Mouse (Mus musculus) forebrain, embryonic 15.5 days (tissue): ENCODE results near the gene Lingo1. TPM values are rescaled to one million over a fixed set of nuclear protein-coding genes. Genes with fewer than 3 reads are reported as not detected.

Experiments used
- ATAC-seq: fragments of 200-750 bp; cut with Nextera tagmentation; replicated peaks from 2 replicates; pipeline ENCODE4 v1.8.0; 2017; ENCODE audit warnings: mild to moderate bottlenecking, moderate TSS enrichment, moderate library complexity
- H3K27ac ChIP-seq: fragments of 300-500 bp; sonication (generic); replicated peaks from 2 replicates; pipeline ENCODE4 v1.5.1; 2015; ENCODE audit warnings: mild to moderate bottlenecking, inconsistent platforms
- H3K27me3 ChIP-seq: fragments of 300-500 bp; sonication (generic); 2 replicates; pipeline ENCODE4 v1.6.1; 2015; ENCODE audit warnings: inconsistent platforms
- H3K36me3 ChIP-seq: fragments of 300-500 bp; sonication (generic); 2 replicates; pipeline ENCODE4 v1.6.1; 2015; ENCODE audit warnings: mild to moderate bottlenecking, inconsistent platforms
- H3K4me1 ChIP-seq: fragments of 300-500 bp; sonication (generic); 2 replicates; pipeline ENCODE4 v1.6.1; 2015; ENCODE audit warnings: inconsistent platforms
- H3K4me2 ChIP-seq: fragments of 300-500 bp; sonication (generic); replicated peaks from 2 replicates; pipeline ENCODE4 v1.6.1; 2015; ENCODE audit warnings: mild to moderate bottlenecking, inconsistent platforms
- H3K4me3 ChIP-seq: fragments of 300-500 bp; sonication (generic); 2 replicates; pipeline ENCODE4 v1.5.1; 2015; ENCODE audit warnings: mild to moderate bottlenecking, inconsistent platforms
- H3K9ac ChIP-seq: fragments of 300-500 bp; sonication (generic); replicated peaks from 2 replicates; pipeline ENCODE4 v1.6.1; 2015; ENCODE audit warnings: mild to moderate bottlenecking, inconsistent platforms
- H3K9me3 ChIP-seq: fragments of 300-500 bp; sonication (generic); 2 replicates; pipeline ENCODE4 v1.6.1; 2016; ENCODE audit warnings: inconsistent platforms
- WGBS: fragments of 180-500 bp; shearing (Covaris S2); methylation state at CpG from one replicate; pipeline ENCODE4 v1.1.7; 2015; ENCODE audit warnings: mixed read lengths; 5-methylcytosine and 5-hydroxymethylcytosine counted together
- polyA plus RNA-seq: library from polyadenylated mRNA; unstranded; fragments of >200 nt; fragmentation: Nextera tagmentation; extraction: Ambion mirVana; gene quantifications from 2 replicates; pipeline ENCODE4 v1.2.1, GENCODE M21; 2015

Gene Lingo1
- polyA plus RNA-seq, 1 experiment from 2014 or later, result 38.4 TPM

GRCm38 (mm10) chr9:56739181-56739737 lies 57.0 kb downstream of the Lingo1 start:
- H3K27ac ChIP-seq, result peak overlapping the region; percentile 52

GRCm38 (mm10) chr9:56738261-56739171 lies 57.8 kb downstream of the Lingo1 start:
- H3K27me3 ChIP-seq, result peaks cover 50% of the 10 kb centered on the region
- peak overlapping the region; percentile 58 for H3K27ac ChIP-seq
- H3K9me3 ChIP-seq, result no peaks in the 10 kb centered on the region
- no peak overlapping the region for H3K4me2 ChIP-seq
- peaks cover 21% of the 10 kb centered on the region for H3K4me1 ChIP-seq
- no peak overlapping the region for H3K4me3 ChIP-seq
- no peak overlapping the region for H3K9ac ChIP-seq
- 30% methylated on average over 9 of the region's 9 CpGs for WGBS
- peak; percentile 82 for ATAC-seq
- H3K36me3 ChIP-seq, result no peaks in the 10 kb centered on the region

More at GRCm38 (mm10) chr9:56739181-56739737, 57.0 kb downstream of the Lingo1 start:
- Histone ChIP-seq H3K9ac (no peak overlapping the region), H3K4me1 (peaks cover 26% of the 10 kb centered on the region), H3K4me3 (no peak overlapping the region), H3K9me3 (no peaks in the 10 kb centered on the region), H3K36me3 (no peaks in the 10 kb centered on the region), H3K4me2 (no peak overlapping the region), H3K27me3 (peaks cover 50% of the 10 kb centered on the region)
- 39% methylated on average over 5 of the region's 5 CpGs for WGBS
- peak; percentile 78 for ATAC-seq

- Histone ChIP-seq H3K27me3 (peaks cover 53% of the 10 kb centered on the region), H3K27ac (no peak overlapping the region), H3K9me3 (no peaks in the 10 kb centered on the region), H3K9ac (no peak overlapping the region), H3K4me3 (no peak overlapping the region), H3K4me2 (no peak overlapping the region), H3K4me1 (peaks cover 16% of the 10 kb centered on the region), H3K36me3 (no peaks in the 10 kb centered on the region)
- WGBS, result 66% methylated on average over 6 of the region's 6 CpGs
- ATAC-seq, result no peak
These were observed 61.9 kb downstream of the Lingo1 start for GRCm38 (mm10) chr9:56734398-56734797.

- no peaks in the 10 kb centered on the region for H3K9me3 ChIP-seq
- ATAC-seq, result no peak
- no peak overlapping the region for H3K27ac ChIP-seq
- no peaks in the 10 kb centered on the region for H3K36me3 ChIP-seq
- 58% methylated on average over 2 of the region's 2 CpGs for WGBS
- no peak overlapping the region for H3K4me3 ChIP-seq
- H3K27me3 ChIP-seq, result peaks cover 51% of the 10 kb centered on the region
- H3K4me2 ChIP-seq, result no peak overlapping the region
- H3K4me1 ChIP-seq, result peaks cover 11% of the 10 kb centered on the region
- no peak overlapping the region for H3K9ac ChIP-seq
These were observed 65.3 kb downstream of the Lingo1 start for GRCm38 (mm10) chr9:56730997-56731396.

- Histone ChIP-seq H3K27me3 (peaks cover 47% of the 10 kb centered on the region), H3K27ac (no peak overlapping the region), H3K4me1 (peaks cover 11% of the 10 kb centered on the region), H3K9me3 (no peaks in the 10 kb centered on the region), H3K4me3 (no peak overlapping the region), H3K9ac (no peak overlapping the region), H3K4me2 (no peak overlapping the region), H3K36me3 (no peaks in the 10 kb centered on the region)
- 62% methylated on average over 2 of the region's 2 CpGs for WGBS
- no peak for ATAC-seq
These were observed 67.1 kb downstream of the Lingo1 start for GRCm38 (mm10) chr9:56729145-56729544.

GRCm38 (mm10) chr9:56727703-56728684 lies 68.3 kb downstream of the Lingo1 start:
- Histone ChIP-seq H3K27me3 (peaks cover 36% of the 10 kb centered on the region; the same call in 1 of the 2 replicates), H3K9me3 (no peaks in the 10 kb centered on the region), H3K4me3 (no peak overlapping the region), H3K9ac (no peak overlapping the region), H3K27ac (no peak overlapping the region), H3K4me2 (no peak overlapping the region), H3K4me1 (peaks cover 11% of the 10 kb centered on the region), H3K36me3 (no peaks in the 10 kb centered on the region)
- peak; percentile 38; the same call in 1 of the 2 replicates for ATAC-seq
- WGBS, result 13% methylated on average over 15 of the region's 15 CpGs

GRCm38 (mm10) chr9:56725814-56726213 lies 70.5 kb downstream of the Lingo1 start:
- 21% methylated on average over 2 of the region's 2 CpGs for WGBS
- Histone ChIP-seq H3K4me3 (no peak overlapping the region), H3K9ac (no peak overlapping the region), H3K4me2 (no peak overlapping the region), H3K27me3 (peaks cover 16% of the 10 kb centered on the region; the same call in 1 of the 2 replicates), H3K9me3 (no peaks in the 10 kb centered on the region), H3K27ac (no peak overlapping the region), H3K4me1 (peaks cover 20% of the 10 kb centered on the region), H3K36me3 (no peaks in the 10 kb centered on the region)
- no peak for ATAC-seq

- Histone ChIP-seq H3K4me1 (peaks cover 8% of the 10 kb centered on the region; the same call in 1 of the 2 replicates), H3K27ac (no peak overlapping the region), H3K4me3 (no peak overlapping the region), H3K27me3 (peaks cover 6% of the 10 kb centered on the region; the same call in 1 of the 2 replicates), H3K9ac (no peak overlapping the region), H3K9me3 (no peaks in the 10 kb centered on the region), H3K4me2 (no peak overlapping the region), H3K36me3 (no peaks in the 10 kb centered on the region)
- WGBS, result 67% methylated on average over 11 of the region's 11 CpGs
- ATAC-seq, result peak; percentile 39; the same call in 1 of the 2 replicates
These were observed 74.0 kb downstream of the Lingo1 start for GRCm38 (mm10) chr9:56722089-56722825.

GRCm38 (mm10) chr9:56718984-56719383 lies 77.3 kb downstream of the Lingo1 start:
- no peak for ATAC-seq
- H3K36me3 ChIP-seq, result no peaks in the 10 kb centered on the region
- H3K4me3 ChIP-seq, result no peak overlapping the region
- H3K4me1 ChIP-seq, result peaks cover 8% of the 10 kb centered on the region; the same call in 1 of the 2 replicates
- WGBS, result 71% methylated on average over 3 of the region's 3 CpGs
- no peak overlapping the region for H3K9ac ChIP-seq
- no peak overlapping the region for H3K27ac ChIP-seq
- no peaks in the 10 kb centered on the region for H3K27me3 ChIP-seq
- no peak overlapping the region for H3K4me2 ChIP-seq
- no peaks in the 10 kb centered on the region for H3K9me3 ChIP-seq

GRCm38 (mm10) chr9:56716565-56716964 lies 79.7 kb downstream of the Lingo1 start:
- WGBS, result 93% methylated on average over 3 of the region's 3 CpGs
- no peaks in the 10 kb centered on the region for H3K36me3 ChIP-seq
- ATAC-seq, result no peak
- no peak overlapping the region for H3K27ac ChIP-seq
- no peaks in the 10 kb centered on the region for H3K4me1 ChIP-seq
- H3K9me3 ChIP-seq, result no peaks in the 10 kb centered on the region
- H3K4me2 ChIP-seq, result no peak overlapping the region
- H3K27me3 ChIP-seq, result peaks cover 4% of the 10 kb centered on the region
- no peak overlapping the region for H3K9ac ChIP-seq
- H3K4me3 ChIP-seq, result no peak overlapping the region

- Histone ChIP-seq H3K4me1 (no peaks in the 10 kb centered on the region), H3K27ac (no peak overlapping the region), H3K9me3 (no peaks in the 10 kb centered on the region), H3K4me2 (no peak overlapping the region), H3K36me3 (no peaks in the 10 kb centered on the region), H3K9ac (no peak overlapping the region), H3K27me3 (peaks cover 4% of the 10 kb centered on the region), H3K4me3 (no peak overlapping the region)
- 79% methylated on average over 3 of the region's 3 CpGs for WGBS
- ATAC-seq, result no peak
These were observed 80.2 kb downstream of the Lingo1 start for GRCm38 (mm10) chr9:56716066-56716465.
